Mouse (Mus musculus) cerebellum, postnatal 4 days (tissue): ENCODE data around the gene Gm2696.

Experiments used
- DNase-seq, 2 experiments: peaks; one replicate each; pipeline ENCODE4 v3.0.0; 2022; ENCODE audit warnings: low spot score in 2 of 2, mixed read lengths in 1 of 2

Gm2696 gene

DNA sequence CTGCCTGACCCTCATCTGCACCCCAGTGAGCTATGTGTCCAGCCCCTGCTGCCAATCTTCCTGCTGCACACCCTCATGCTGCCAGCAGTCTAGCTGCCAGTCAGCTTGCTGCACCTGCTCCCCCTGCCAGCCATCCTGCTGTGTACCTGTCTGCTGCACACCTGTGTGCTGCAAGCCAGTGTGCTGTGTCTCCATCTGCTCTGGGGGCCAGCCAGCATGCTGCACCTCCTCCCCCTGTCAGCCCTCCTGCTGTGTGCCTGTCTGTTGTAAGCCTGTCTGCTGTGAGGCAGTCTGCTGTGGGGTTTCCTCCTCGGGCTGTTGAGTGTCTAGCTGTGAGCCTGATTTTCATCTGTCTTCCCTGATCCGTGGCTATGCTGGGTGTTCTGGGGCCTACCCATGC lies 32.5 kb downstream of the Gm2696 start:
- DNase-seq = no peak

DNA sequence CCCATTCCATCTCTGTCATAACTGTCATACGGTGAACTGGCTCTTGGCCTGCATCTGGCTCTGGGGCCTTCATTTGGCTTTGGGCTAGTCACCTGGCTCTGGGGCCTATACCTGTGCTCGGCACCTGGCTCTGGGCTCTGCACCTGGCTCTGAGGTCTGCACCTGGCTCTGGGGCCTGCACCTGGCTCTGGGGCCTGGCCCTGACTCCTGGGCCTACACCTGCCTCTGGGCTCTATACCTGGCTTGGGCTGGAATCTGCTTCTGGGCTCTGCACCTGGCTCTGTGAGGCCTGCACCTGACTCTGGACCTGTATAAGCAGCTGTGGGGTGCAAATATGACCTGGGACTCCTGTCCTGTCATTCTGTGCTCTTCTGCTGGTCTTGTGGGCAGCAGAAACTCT lies 33.1 kb downstream of the Gm2696 start:
- DNase-seq = no peak

DNA sequence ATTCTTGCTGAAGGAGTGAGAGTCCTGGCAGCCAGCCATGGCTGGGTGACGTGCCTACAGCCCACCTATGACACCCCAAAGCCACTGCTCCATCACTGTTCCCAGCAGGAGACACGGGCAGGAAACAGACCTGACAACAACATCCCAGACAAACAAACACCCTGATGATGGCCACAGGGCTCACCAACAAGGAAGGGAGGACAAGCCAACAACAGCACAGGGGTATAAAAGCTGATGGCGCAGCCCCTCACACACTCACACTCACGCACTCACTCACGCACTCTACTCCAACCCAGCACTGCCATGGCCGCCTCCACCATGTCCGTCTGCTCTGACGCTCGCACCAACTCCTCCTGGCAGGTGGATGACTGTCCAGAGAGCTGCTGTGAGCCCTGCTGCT lies 38.1 kb downstream of the Gm2696 start, which contains the start of gene Gm10318:
Gene Gm10318 (plus strand): TSS at position 301 of the 400 bp plus-strand sequence.
- no peak for DNase-seq

DNA sequence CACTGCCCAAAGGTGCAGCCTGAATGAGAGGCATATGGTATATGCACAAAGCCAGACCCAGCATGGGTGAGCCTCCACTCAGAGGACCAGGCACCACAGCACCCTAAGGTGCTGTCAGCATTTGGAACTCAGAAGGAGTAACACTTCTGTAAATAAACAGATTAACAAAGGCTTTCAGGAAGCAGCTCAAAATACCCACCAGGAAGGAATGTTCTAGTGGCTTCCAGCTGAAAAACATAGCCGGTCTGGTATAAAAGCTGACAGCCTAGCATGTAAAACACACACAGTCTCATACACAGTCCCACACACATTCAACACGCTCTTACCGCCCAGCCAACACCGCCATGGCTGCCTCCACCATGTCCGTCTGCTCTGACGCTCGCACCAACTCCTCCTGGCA lies 47.2 kb downstream of the Gm2696 start, which contains the start of gene Gm3285:
Gene Gm3285 (plus strand): TSS at position 301 of the 400 bp plus-strand sequence.
- DNase-seq = no peak

DNA sequence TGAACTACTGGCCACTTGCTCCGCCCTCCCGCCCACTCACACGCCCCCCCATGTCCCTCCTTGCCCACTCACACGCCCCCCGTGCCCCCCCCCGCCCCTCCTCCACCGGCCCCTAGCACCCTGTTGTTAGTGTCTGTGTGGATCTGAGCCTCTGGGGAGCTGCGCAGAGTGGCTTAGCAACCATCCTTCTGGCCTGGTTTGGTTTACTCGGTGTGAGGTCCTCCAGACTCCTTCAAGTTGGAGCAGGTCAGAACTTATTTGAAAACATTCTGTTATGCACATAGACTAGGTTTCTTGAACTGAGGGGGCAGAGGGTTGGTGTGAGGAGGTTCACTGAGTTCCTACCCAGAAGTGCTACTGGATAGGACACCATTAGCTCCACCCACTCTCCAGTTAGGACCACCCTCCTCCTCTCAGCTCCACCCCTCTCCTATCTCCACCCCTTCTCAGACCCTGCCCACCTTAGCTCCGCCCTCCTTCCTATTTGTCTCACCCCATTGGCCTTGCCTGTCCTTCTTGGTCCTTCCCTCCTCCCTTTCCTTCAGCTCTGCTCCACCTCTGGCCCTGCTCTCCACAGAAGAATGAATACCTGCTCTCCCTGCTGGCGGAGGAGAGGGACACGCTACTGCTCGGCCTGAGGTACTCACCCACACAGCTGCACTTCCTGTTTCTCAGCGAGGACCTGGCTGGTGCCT lies 49.7 kb downstream of the Gm2696 start:
- no peak for DNase-seq

DNA sequence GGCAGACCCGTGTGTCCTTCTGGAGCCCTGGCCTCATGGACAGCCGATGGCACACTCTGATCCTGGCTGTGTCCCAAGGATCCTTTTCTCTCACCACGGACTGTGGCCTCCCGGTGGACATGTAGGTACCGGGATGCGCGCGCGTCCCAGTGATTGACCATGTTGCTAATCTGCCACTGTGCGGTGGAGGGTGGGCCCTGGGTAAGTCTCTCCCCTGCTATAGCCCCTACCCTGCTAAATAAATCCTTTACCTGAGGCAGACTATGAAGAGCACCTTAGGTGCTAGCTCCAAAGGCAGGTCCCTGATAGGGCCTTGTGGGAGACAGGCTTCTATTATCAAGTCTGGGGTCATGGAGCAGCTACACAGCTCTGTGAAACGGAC lies 50.3 kb downstream of the Gm2696 start:
- no peak for DNase-seq

DNA sequence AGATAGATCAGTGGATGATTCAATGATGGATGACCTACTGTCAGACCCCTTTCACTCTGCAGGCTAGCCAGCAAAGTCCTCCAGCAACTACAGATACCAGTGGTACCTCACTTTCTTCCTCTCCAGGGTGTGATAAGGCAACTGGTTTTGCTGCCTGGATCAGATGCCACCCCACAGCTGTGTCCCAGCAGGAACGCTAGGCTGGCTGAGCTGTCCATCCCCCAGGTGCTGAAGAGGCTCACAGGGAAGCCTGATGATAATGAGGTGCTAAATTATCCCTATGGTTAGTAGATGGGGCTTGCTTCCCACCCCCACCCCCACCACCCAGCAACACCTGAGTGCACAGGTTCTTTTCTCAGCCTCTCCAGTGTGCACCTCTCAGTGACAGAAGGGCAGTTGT lies 53.1 kb downstream of the Gm2696 start:
- DNase-seq = no peak

DNA sequence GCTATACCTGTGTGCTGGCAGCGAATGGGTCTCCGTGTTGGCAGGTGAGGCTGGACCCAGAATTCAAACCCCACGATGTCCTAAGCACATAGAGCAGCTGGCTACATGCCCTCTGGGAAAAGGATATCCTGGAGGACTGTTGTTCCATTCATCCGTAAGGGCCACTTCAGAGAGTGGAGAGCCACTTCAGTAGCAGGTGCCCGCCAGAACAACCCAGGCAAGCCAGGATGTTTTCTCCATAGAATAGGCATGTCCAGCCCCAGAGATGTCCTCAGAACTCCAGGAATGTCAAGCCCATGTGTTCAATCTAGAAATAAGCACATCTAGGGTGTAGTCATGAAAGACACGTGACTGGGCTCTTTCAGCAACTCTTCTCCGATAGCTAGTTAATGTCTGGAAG lies 55.2 kb downstream of the Gm2696 start:
- DNase-seq = no peak

DNA sequence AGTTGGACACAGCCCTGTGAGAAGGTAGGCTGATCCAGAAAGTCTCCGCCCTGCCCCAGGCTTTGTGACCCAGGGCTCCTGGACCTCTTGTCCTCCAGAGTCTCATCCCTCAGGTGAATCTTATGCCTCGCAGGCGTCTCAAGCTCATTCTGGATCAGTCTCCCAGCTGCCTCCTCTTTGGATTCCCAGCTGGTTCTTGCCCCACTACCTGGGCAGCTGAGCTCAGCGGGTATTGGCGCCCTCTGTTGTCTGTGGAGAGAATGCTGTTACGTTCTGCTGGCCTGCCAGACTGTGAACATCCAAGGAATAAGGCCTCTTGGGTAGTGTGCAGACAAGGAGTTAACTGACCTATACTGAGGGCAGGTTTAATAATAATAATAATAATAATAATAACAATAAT lies 64.5 kb downstream of the Gm2696 start:
- no peak for DNase-seq

DNA sequence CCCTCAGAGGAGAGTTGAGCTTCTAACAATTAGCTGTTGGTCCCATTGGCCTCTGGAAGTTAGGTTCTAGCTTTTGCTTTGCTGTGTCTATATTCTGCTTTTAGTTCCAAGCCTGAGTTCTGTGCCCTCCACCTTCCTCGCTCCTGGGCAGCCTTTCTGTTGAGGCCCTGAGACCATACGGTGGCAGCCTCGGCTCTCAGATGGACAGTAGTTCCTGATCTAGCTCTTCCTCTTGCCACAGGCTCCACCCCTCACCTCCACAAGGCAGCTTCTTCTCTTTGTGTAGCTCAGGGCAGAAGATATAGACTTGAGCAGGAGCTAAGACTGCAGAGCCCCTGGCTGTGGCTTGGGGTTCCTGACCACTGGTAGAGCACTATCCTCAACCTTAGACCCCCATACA lies 65.8 kb downstream of the Gm2696 start:
- DNase-seq = no peak

DNA sequence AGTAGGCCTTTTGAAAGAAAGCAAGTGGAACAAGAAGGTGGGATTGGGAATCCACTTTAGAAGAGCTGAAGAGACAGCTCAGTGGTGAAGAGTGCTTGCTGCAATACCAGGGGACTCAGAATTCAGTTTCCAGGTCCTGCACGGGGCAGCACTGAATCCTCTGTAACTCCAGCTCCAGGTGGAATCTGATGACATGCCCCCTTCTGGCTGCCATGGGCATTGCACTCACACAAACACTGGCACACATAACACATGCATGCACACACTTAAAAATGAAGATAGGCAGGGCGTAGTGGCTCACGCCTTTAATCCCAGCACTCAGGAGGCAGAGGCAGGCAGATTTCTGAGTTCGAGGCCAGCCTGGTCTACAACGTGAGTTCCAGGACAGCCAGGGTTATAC lies 68.1 kb downstream of the Gm2696 start:
- DNase-seq = no peak
